Mouse (Mus musculus) CD4-positive, CD25-positive, alpha-beta regulatory T cell, adult 2 months (primary cell): Measurements from ENCODE around the gene Cda.
A peak's percentile ranks its signal among the peaks of the same experiment; 100 is the strongest.

Source experiments
- DNase-seq: peaks from one replicate; pipeline ENCODE4 v3.0.0-alpha.2; 2012; ENCODE audit warnings: low read depth, low spot score

Cda gene

DNA sequence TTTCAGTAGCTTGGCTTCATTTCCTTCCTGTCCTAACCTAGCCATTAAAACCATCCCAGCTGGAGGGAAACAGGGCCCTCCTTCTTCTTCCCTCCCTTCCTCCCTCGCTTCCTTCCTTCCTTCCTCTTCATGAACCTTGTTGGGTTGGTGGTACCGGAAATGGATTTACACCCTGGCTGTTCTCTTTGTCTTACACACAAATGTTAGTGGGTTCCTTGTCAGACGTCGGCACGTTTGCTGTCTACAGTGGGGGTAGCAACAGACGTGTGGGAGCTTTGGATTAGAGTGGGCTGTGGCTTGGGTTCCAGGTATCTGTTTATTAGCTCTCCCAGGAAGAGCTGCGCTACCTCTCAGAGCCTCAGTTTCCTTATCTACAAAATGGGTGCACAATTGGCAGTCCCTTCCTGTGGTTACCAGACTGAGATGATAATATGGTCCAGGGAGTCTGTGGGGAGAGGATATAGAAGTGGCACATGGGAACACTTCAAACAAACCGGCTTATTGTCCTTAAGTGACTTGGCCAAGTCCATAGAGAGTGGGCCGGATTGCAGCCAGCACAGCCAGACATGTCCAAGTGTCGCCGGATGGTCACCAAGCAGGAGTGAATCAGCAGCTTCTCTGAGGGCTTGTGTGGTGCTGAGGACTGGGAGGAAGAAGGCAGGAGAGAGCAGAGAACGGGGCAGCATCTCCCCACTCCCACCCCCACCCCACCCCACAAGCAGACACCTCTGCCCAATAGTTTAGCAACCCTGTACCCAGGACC lies 887 bp upstream of the Cda start:
- DNase-seq = no peak

DNA sequence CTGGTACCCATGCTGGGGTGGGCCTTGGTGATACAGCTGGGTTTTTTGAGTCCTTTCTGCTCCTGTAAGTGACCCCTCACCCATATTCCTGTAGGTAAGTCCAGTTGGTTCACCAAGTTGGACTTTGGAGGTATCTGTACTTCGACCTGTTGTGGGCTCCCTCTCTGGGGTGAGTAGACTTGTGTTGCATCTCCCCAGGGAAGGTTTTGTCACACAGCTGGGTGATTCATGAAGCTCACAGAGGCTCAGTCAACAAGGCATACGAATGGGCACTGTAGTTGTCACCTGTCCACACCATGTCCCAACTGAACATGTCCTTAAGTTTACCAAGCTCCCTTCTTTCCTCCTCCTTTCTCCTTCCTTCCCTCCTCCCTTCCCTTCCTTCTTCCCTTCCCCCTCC lies 1.2 kb downstream of the Cda start:
- no peak for DNase-seq

DNA sequence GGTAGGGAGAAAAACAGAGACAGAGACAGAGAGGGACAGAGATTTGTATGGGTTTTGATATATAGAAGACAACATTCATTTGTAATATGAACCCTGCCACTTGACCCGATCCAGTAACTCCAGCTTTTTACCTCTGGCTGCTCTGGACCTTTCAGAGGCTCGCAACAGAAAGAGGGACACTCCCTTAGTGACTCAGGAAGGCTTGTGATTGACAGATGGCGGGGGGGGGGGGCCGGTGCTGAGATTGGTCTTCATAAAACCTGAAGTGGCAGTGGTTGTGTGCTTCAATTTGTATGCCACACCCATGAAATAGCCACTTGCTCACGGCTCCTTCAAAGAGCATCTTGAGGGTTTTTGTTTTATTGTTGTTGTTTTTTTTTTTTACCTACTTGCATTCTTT lies 4.3 kb downstream of the Cda start:
- no peak for DNase-seq

DNA sequence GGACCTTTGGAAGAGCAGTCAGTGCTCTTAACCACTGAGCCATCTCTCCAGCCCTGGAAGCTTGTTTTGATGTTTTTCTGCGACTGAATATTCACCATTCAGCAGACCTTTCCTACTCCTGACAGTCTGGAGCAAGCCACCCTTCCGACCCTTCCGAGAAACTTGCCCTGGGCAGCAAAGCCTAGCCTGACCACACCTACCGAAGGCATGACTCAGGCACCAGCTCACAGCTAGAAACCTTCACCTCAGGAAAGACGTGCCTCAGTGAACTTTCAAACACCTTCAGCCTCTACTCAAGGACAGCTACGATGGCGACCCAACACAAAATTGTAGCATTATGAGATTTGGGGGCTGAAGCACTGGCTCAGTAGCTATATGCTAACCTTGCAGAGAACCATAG lies 4.9 kb downstream of the Cda start:
- no peak for DNase-seq

DNA sequence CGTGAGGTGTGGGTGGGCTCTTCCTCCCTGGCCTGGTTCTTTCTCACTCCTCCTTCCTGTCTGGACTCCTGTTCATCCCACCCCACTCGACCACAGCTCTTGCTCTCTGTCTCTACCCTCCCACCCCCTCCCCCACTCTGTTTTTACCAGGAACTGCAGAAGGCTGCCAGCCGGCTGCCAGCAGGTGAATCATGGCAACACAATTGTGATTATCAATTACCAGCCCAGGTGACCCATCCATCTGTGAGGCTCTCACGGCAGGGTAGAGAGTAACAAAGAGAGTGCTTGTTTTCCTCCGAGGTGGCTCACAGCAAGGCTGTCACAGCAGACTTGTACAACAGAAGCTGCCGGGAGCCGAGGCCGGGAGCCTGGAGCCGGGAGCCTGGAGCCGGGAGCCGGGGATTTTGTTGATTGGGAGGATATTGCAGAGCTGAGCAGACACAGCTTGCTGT lies 6.4 kb downstream of the Cda start:
- no peak for DNase-seq

DNA sequence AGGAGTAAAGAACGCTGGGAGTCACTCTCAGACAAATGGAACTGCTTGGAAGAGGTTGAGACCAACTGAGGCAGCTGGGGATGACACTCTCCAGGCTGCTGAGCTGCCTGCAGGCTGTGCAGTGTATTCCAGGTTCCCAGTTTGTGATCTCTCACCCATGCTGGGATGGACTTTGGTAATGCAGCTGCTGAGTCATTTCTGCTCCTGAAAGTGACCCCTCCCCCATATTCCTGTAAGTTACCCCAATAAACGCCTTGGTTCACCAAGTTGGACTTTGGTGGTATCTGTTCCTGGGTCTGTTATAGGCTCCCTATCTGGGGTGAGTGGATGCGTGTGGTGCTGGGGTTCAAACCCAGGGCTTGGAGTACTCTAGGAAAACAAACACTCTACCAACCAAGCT lies 9.6 kb downstream of the Cda start:
- no peak for DNase-seq

DNA sequence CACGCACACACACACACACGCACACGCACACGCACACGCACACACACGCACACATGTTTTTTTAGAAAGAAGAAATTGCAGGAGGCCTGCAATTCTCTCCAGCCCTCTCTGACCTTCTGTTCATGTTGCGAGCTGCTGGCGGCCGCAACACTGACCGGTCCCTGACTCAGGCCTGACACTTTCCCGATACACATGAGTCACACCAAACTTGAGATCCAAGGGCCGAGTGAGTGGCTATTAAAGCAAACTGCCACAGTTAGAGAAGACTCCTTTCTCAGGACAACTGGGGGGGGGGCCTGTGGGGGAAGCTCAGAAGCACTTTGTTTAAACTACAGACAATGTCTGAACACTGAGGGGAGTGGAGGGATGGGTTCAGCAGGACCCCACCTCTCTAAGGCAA lies 11.2 kb downstream of the Cda start:
- no peak for DNase-seq

GRCm38 (mm10) chr4:138356141-138356540 lies 11.7 kb downstream of the Cda start:
- DNase-seq = no peak

DNA sequence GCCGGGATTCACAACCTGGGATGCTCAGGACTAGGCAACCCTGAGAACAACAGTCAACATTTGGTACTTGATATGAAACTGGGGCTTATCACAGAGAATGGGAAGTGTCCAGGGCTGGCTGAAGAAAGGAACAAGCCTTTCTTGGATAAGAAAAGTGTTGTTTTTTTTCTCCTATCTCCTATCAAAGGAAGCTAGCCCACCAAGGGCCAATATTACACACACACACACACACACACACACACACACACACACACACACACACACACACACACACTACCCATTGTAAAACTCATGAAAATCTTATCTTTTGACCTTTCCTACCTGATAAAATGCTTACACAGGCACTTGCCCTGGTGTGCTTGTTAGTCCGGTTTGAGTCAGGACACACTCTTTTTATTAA lies 12.3 kb downstream of the Cda start:
- DNase-seq = no peak

- no peak for DNase-seq
Measured at GRCm38 (mm10) chr4:138353438-138354171, 14.2 kb downstream of the Cda start.

GRCm38 (mm10) chr4:138352692-138353091 lies 15.1 kb downstream of the Cda start:
- DNase-seq = no peak

DNA sequence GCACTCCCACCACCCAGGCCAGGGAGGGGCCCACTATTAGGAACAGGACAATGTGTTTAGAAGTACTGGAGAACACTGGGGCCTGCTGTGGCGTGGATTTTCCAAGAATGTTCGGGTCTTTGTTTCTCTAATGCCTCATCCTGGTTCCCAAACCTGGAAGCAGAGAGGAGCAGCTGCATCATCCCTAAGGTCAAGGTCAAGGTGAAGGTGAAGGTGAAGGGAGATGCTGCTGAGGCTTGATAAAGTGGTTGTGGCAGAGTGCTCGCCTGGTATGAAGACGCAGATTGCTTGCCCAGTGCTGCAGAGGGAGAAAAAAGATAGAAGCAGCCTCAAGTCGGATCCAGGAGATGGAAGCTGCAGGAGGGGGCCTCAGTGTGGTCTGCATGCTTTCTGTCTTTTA lies 16.0 kb downstream of the Cda start:
- no peak for DNase-seq

DNA sequence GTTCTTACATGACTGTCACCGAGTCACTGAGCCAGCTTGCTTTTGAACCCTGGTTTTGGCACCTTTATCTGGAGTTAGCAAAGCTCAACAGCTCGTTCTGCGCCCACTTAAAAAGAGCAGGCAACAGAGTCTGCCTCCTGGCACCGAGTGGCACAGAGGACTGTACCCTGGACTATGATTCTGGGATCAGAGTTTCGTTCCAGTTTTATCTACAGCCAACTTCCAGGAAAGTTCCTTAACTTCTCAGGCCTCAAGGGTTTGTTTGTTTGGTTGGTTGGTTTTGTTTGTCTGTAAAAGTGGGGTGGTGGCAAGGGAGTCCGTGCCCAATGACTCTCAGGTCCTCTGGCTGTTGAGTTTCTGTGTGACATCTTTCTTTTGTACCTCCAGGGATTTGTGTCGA lies 19.1 kb downstream of the Cda start:
- no peak for DNase-seq

GRCm38 (mm10) chr4:138347280-138347679 lies 20.5 kb downstream of the Cda start:
- DNase-seq = no peak

DNA sequence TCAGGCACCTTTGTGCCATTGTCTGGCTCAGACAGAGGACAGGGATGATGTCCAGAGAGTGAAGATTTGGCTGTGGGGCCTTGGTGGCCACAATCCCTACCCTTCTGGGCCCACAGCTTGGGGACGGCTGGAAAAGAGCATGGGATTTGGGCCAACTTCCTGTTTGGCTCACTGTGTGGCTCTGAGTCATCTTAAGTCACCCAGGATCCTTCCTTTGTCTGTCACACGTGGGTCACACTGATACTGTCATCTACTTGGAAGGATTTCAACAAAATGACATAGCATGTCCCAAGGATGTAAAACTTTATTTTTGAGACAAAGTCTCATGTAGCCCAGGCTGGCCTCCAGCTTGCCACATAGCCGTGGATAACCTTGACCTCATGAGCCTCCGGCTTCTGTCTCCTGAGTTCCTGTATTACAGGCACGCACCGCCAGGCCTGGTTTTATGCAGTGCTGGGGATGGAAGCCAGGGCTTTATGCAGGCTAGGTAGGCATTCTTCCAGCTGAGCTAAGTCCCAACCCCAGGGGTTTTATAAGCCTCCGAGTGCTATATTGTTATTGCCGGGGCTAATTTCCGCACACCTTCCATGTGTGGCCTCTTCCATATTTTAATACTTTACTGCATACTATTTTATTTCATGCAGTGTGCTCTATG lies 22.8 kb downstream of the Cda start:
- no peak for DNase-seq

GRCm38 (mm10) chr4:138343341-138343837 lies 24.4 kb downstream of the Cda start:
- no peak for DNase-seq

DNA sequence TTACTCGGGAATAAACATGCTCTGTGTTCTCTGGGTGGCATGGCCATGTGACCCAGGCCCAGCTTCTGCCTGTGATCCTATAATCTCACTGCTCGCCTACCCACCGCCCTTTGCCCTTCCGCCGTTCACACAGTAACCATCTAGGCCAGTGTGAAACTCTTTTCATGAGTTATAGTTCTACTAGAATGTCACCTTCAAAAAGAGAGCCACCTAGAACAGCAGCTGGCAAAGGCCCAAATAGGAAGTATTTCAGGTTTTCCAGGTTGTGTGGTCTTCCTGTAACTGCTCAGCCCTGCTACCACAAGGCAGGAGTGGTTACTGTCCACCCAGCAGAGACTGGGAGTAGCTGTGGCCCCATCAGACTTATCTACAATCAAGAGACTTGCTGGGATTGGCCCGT lies 25.0 kb downstream of the Cda start:
- DNase-seq = no peak

GRCm38 (mm10) chr4:138342048-138342447 lies 25.7 kb downstream of the Cda start:
- DNase-seq = no peak

- no peak for DNase-seq
Measured at GRCm38 (mm10) chr4:138341393-138341792, 26.4 kb downstream of the Cda start.

DNA sequence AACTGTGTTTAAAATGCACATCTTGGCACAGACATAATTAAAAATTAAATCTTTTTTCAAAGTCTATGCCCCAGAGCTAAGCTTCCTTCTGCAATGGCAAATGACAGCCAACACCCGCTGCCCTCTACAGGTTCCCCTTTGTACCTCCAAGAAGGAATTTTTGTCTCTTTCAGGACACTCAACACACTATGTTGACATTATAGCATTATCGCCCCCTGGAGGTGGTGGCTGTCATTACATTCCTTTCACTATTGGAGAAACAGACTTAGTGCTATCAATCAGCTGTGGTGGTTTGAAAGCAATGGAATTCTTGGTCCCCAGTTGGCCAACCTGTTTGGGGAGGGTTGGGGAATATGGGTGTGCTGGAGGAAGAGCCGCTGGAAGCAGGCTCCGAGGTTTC lies 27.8 kb downstream of the Cda start:
- DNase-seq = peak; percentile 50

GRCm38 (mm10) chr4:138337341-138337740 lies 30.5 kb downstream of the Cda start:
- DNase-seq = no peak

DNA sequence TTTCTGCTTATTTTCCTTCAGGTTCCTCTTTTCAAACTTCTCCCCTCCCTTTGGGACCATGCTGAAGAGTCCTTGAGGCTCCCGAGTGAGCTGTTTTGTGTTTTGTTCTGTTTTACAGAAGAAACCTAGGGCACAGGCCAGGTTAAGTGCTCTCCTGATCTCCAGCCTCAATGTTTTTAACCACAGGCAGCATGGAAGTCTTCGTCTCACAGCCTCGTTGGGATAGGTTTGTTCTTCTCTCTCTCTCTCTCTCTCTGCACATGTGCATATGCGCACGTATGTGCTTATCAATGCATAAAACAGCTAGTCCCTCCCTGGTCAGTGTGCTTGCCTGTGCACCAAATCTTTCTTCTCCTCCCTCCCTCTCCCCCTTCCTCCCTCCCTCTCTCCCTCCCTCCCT lies 30.9 kb downstream of the Cda start:
- no peak for DNase-seq

DNA sequence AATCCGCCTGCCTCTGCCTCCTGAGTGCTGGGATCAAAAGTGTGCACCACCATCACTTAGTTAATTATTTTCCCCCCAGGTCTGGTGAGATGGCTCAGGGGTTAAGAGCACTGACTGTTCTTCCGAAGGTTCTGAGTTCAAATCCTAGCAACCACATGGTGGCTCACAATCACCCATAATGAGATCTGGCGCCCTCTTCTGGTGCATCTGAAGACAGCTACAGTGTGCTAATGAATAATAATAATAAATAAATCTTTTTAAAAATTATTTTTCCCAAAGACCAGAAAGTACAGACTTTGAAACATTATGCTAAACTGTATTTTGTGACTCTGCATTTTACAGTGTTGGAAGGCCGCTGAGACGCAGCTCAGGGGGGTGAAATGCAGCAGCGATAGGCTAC lies 32.1 kb downstream of the Cda start:
- DNase-seq = no peak
